Mouse (Mus musculus) right cerebral cortex, postnatal 36 days (tissue): ENCODE results near the gene Myh13.

Experiments
- DNase-seq, 2 experiments: peaks; one replicate each; pipeline ENCODE4 v3.0.0; 2022; ENCODE audit warnings: low spot score in 2 of 2, mixed read lengths in 1 of 2

Myh13 gene

GRCm38 (mm10) chr11:67386815-67387415 lies 65.5 kb downstream of the Myh13 start:
- DNase-seq: no peak

DNA sequence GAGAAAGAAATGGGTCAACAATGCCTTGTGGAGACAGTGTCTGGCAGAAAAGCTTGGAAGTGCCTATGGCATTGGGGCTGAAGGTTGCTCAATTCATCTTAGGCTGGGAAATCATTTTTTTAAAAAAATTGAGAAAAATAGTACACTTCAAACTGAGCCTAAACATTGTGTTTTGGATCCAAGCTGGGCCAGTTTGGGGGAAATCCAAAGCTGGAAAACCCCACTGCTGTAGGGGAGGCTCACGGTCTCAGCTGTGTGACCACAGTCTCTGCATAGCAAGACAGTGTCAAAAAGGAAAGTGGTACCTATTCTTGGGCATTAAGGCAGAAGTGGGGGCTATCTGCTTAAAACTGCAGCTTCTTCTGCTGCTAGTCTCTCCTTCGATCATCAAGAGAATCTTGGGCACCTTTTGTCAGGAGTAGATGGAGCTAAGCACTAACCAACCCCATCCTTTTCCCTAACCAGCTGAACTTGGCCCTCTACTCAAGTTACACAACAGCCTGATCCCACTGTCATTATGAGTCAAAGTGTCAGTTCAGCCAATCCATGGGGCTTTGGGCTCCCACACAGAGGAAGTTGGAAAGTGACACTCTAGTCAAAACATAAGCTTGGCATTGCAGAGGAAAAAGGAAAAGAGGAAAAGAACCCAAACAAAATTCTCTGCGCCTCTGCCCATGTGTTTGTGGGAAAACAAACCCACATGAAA lies 69.4 kb downstream of the Myh13 start:
- no peak for DNase-seq

DNA sequence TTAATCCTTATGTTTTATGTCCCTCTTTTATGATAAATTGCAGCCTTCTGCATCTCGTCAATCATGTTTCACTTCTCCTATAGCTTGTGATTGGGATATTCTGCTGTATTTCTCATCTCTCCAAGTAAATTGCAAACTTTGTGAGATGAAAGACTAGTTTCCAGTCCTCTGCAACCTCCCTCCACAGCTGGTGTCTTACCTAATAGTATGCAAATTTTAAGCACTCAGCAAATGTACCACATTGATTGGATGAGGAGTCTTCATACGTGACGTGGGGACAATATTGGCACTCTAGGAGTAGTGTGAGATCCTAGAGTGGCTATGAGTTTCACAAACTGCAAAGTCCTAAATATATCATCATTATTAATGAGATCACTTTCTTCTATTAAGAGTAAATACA lies 70.9 kb downstream of the Myh13 start:
- DNase-seq: no peak

DNA sequence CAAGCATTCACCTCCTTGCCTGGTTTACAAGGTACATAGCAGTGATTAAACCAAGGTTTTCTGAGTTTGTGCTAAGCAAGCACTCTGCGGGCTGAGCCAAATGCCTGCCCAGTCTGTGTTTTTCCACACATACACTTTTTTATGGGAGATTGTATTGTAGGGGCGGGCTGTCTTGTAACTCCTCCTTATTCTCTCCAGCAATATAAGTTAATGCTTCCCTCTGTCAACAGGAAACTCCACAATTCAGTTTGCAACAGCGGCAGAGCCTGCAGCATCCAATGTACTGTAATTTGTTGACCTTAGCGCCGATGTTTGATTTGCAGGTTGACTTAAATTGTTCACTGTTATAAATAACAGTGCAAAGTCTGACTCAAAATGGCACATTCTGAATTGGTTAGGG lies 79.5 kb downstream of the Myh13 start:
- no peak for DNase-seq

GRCm38 (mm10) chr11:67414346-67414940 lies 93.0 kb downstream of the Myh13 start:
- DNase-seq: peak; percentile 19 to 39
